Mouse (Mus musculus): ENCODE results near the gene Bcl7b. TPM values are rescaled to one million over a fixed set of nuclear protein-coding genes. Genes with fewer than 3 reads are reported as not detected.

Bcl7b gene
- polyA plus RNA-seq, 1 experiment, result 9.3 TPM

DNA sequence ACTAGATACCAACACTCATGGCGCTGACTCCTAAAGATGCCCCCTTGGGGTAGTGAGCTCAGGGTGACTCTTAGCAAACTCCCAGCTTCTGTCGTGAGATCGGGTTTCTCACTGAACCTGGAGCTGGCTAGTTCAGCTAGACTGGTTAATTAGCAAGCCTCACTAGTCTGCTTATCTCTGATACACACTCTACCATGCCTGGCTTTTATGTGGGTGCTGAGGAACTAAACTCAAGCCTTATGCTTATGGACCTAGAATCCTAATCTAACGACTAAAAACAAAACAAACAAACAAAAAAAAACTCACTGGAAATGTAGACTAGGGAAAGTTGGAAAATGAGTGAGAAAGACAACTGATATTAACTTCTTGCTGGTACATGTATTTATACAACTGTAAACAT, 23.6 kb upstream of the Bcl7b start:
- peaks cover 28% of the 10 kb centered on the region for H3K4me1 ChIP-seq (ENCODE audit: control insufficient read depth)
- H3K27me3 ChIP-seq (ENCODE audit: control insufficient read depth), result peaks cover 12% of the 10 kb centered on the region
- no peak overlapping the region for H3K4me3 ChIP-seq (replicated peaks)
- H3K36me3 ChIP-seq (ENCODE audit: control insufficient read depth), result no peaks in the 10 kb centered on the region
- peaks cover 3% of the 10 kb centered on the region; the same call in 1 of the 2 replicates for H3K9me3 ChIP-seq (ENCODE audit: control insufficient read depth, low read length)
- TF ChIP-seq GATA1 (IDR thresholded peaks at IDR 0.05; ENCODE audit: low read length) (no peak), TAL1 (IDR thresholded peaks at IDR 0.05; ENCODE audit: low read length) (no peak)

DNA sequence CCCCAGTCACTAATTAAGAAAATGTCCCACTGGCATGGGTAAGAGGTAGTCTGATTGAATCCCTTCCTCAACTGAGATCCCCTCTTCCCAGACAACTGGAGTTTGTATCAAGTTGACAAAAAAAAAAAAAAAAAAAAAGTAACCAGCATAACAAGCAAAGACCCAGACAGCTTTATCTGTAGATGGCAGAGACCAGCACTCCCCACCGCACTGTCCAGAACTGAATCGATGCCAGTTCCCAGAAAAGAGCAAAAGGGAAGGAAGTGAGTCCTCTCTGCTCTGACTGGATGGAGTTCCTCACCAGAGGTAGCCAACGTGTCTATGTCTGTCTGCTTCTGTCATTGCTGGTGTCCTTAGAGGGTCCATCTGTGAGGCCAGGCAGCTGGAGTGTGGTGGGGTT, 22.6 kb upstream of the Bcl7b start:
- Histone ChIP-seq H3K36me3 (ENCODE audit: control insufficient read depth) (no peaks in the 10 kb centered on the region), H3K4me1 (ENCODE audit: control insufficient read depth) (peaks cover 37% of the 10 kb centered on the region), H3K27me3 (ENCODE audit: control insufficient read depth) (peaks cover 12% of the 10 kb centered on the region), H3K4me3 (replicated peaks) (no peak overlapping the region), H3K9me3 (ENCODE audit: control insufficient read depth, low read length) (peaks cover 3% of the 10 kb centered on the region; the same call in 1 of the 2 replicates)
- no peak for TF ChIP-seq GATA1 (IDR thresholded peaks at IDR 0.05; ENCODE audit: low read length)
- no peak for TF ChIP-seq TAL1 (IDR thresholded peaks at IDR 0.05; ENCODE audit: low read length)

DNA sequence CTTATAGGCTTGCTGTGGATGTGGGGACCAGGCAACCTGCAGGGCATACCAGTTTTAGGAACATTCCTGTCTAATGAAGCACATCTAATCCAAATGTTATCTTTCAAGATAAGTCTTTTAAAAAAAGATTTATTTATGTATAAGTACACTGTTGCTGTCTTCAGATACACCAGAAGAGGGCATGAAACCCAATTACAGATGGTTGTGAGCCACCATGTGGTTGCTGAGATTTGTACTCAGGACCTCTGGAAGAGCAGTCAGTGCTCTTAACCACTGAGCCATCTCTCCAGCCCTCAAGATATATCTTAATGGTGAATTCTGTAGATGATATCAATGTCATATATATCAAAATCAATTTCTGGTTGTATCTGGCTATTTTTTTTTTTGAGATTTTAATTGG, 22.1 kb upstream of the Bcl7b start:
- H3K27me3 ChIP-seq (ENCODE audit: control insufficient read depth), result peaks cover 11% of the 10 kb centered on the region
- H3K4me3 ChIP-seq (replicated peaks), result no peak overlapping the region
- TF ChIP-seq GATA1 (IDR thresholded peaks at IDR 0.05; ENCODE audit: low read length) (no peak), TAL1 (IDR thresholded peaks at IDR 0.05; ENCODE audit: low read length) (no peak)
- peaks cover 1% of the 10 kb centered on the region for H3K36me3 ChIP-seq (ENCODE audit: control insufficient read depth)
- H3K9me3 ChIP-seq (ENCODE audit: control insufficient read depth, low read length), result peaks cover 3% of the 10 kb centered on the region; the same call in 1 of the 2 replicates
- H3K4me1 ChIP-seq (ENCODE audit: control insufficient read depth), result peaks cover 40% of the 10 kb centered on the region

DNA sequence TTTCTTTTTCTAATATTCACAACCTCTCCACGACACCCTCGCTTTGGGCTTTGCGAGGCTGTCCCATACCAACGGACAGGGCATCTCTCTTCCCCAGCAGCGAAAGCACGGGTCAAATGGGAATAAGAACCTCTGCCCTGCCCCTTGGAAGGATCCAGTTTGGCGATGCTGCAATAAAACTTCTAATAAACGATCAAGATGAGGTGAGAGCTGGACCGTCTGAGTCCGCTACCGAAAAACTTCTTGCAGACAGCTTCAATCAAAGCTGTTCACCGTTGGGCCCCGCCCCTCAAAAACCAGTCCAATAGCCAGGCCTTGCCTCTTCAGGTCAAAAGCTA, 19.4 kb upstream of the Bcl7b start:
- peak overlapping the region; percentile 95 for H3K4me3 ChIP-seq (replicated peaks)
- H3K36me3 ChIP-seq (ENCODE audit: control insufficient read depth), result peaks cover 21% of the 10 kb centered on the region
- no peaks in the 10 kb centered on the region for H3K27me3 ChIP-seq (ENCODE audit: control insufficient read depth)
- H3K9me3 ChIP-seq (ENCODE audit: control insufficient read depth, low read length), result no peaks in the 10 kb centered on the region
- H3K4me1 ChIP-seq (ENCODE audit: control insufficient read depth), result peaks cover 45% of the 10 kb centered on the region
- no peak for TF ChIP-seq TAL1 (IDR thresholded peaks at IDR 0.05; ENCODE audit: low read length)
- TF ChIP-seq GATA1 (IDR thresholded peaks at IDR 0.05; ENCODE audit: low read length), result no peak

DNA sequence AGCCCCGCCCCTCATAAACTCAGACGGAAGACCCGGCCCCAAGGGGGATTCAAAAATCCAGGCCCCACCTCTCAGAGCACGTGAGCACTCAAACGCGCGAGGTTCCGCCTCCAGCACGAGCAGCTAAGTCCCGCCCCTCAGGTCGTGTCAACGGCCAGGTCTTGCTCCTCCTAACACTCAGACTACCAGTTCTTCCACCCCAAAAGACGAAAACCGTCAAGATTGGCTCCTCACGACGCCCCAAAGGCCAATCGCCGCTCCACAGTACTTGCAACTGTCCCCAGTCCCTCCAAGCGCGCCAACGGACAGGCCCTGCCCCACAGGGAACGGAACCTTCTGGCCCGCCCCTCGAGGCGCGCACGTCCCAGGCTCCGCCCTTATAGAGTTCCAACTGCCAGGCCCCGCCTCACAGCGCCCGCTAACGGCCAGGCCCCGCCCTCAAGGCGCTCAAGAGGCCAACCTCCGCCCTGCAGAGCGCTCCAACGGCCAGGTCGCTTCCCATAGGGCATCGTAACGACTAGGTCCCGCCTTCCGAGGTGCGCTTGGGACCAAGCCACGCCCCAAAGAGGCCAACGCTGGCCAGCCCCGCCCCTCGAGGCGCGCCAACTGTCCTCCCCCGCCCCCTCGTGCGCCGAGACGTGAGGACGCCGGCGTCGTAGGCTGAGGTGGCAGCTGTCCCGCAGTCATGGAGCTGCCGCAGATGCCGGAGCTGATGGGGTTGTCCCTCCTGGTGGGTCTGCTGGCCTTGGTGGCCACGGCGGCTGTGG, 18.8 kb upstream of the Bcl7b start, which contains the start of gene Tbl2:
Gene Tbl2, plus strand, starts transcription at position 605 of the 767 bp plus-strand sequence.
- Histone ChIP-seq H3K4me1 (ENCODE audit: control insufficient read depth) (peaks cover 44% of the 10 kb centered on the region), H3K9me3 (ENCODE audit: control insufficient read depth, low read length) (no peaks in the 10 kb centered on the region), H3K4me3 (replicated peaks) (peak within 1 kb of the TSS; percentile 95), H3K36me3 (ENCODE audit: control insufficient read depth) (peaks cover 26% of the 10 kb centered on the region), H3K27me3 (ENCODE audit: control insufficient read depth) (no peaks in the 10 kb centered on the region)
- TF ChIP-seq TAL1 (IDR thresholded peaks at IDR 0.05; ENCODE audit: low read length) (no peak), GATA1 (IDR thresholded peaks at IDR 0.05; ENCODE audit: low read length) (no peak)

DNA sequence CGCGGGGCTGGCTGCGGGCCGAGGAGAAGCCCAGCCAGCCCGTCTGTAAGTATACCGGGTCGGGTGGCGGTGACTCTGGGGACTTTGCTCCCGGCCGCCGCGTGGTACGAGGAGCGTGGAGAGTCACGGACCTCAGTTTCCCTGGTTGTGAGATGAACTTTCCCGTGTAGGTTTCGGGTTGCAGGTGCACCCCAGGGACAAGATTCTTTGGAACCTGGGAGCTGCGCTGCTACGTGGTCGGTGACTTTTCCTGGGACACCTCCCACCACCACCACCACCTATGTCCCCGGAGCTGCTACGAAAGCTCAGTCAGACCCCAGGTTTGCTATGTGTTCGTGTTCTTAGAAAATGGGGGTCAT, 18.3 kb upstream of the Bcl7b start:
- no peaks in the 10 kb centered on the region for H3K9me3 ChIP-seq (ENCODE audit: control insufficient read depth, low read length)
- H3K27me3 ChIP-seq (ENCODE audit: control insufficient read depth), result no peaks in the 10 kb centered on the region
- H3K4me1 ChIP-seq (ENCODE audit: control insufficient read depth), result peaks cover 38% of the 10 kb centered on the region
- TF ChIP-seq TAL1 (IDR thresholded peaks at IDR 0.05; ENCODE audit: low read length) (no peak), GATA1 (IDR thresholded peaks at IDR 0.05; ENCODE audit: low read length) (no peak)
- peak overlapping the region; percentile 95 for H3K4me3 ChIP-seq (replicated peaks)
- H3K36me3 ChIP-seq (ENCODE audit: control insufficient read depth), result peaks cover 31% of the 10 kb centered on the region

DNA sequence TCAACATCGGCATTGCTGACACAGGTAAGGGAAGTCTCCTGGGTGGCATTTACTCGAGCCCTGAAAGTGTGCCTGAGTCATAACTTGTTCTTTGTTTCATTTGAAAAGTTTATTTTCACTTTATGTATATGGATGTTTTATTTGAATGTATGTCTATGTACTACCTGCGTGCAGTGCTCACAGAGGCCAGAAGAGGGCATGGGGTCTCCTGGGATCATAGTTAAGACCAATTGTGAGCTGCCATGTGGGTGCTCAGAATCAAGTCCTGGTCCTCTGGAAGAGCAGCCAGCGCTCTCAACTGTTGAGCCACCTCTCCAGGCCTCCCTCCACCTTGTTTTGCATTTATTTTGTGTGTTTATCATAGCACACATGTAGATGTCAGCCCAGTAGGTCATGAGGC, 11.6 kb upstream of the Bcl7b start:
- Histone ChIP-seq H3K4me3 (replicated peaks) (no peak overlapping the region), H3K36me3 (ENCODE audit: control insufficient read depth) (peaks cover 93% of the 10 kb centered on the region), H3K27me3 (ENCODE audit: control insufficient read depth) (no peaks in the 10 kb centered on the region), H3K9me3 (ENCODE audit: control insufficient read depth, low read length) (no peaks in the 10 kb centered on the region), H3K4me1 (ENCODE audit: control insufficient read depth) (peaks cover 3% of the 10 kb centered on the region)
- TF ChIP-seq TAL1 (IDR thresholded peaks at IDR 0.05; ENCODE audit: low read length), result no peak
- TF ChIP-seq GATA1 (IDR thresholded peaks at IDR 0.05; ENCODE audit: low read length), result no peak

DNA sequence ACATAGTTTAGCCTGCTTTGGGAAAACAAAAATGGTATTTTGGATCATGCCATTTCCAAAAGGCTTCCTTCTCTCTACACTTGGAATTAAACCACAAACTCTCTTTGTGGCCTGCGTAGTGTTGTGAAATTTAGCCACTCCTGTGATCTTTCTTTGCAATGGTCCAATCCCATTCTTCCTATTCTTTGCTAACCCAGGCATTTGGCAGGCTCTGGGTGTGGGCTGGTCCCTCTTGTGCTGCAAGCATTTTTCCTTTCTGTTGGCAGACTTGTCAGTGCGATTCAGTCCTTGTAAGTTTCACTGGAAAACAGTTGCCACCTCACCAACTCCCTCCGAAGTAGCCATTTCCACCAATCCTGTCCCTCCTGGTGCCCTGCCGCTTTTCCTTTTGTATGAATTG, 6.9 kb upstream of the Bcl7b start:
- Histone ChIP-seq H3K36me3 (ENCODE audit: control insufficient read depth) (peaks cover 71% of the 10 kb centered on the region), H3K4me3 (replicated peaks) (no peak overlapping the region), H3K9me3 (ENCODE audit: control insufficient read depth, low read length) (no peaks in the 10 kb centered on the region), H3K27me3 (ENCODE audit: control insufficient read depth) (no peaks in the 10 kb centered on the region), H3K4me1 (ENCODE audit: control insufficient read depth) (peaks cover 5% of the 10 kb centered on the region; the same call in 1 of the 2 replicates)
- TF ChIP-seq TAL1 (IDR thresholded peaks at IDR 0.05; ENCODE audit: low read length) (no peak), GATA1 (IDR thresholded peaks at IDR 0.05; ENCODE audit: low read length) (no peak)

DNA sequence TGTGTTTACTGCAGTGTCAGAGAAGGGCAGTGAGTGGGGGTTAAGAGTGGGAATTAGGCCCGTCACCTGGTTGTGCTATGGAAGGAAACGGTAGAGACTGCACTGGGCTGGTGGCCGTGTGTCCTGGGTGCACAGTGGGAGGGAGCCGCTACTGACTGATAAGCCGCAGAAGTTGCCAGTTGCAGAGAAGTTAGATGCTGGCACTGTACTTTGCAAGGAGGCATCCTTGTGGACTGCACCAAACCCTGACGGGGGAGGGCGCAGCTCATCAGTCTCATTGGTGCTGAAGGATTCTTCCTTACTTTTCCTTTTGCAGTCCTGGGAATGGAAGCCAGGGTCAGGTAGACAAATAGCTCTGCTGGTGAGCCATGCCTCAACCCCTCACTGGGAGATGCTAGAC, 6.4 kb upstream of the Bcl7b start:
- peaks cover 67% of the 10 kb centered on the region for H3K36me3 ChIP-seq (ENCODE audit: control insufficient read depth)
- no peaks in the 10 kb centered on the region for H3K27me3 ChIP-seq (ENCODE audit: control insufficient read depth)
- no peak overlapping the region for H3K4me3 ChIP-seq (replicated peaks)
- no peaks in the 10 kb centered on the region for H3K9me3 ChIP-seq (ENCODE audit: control insufficient read depth, low read length)
- peaks cover 5% of the 10 kb centered on the region; the same call in 1 of the 2 replicates for H3K4me1 ChIP-seq (ENCODE audit: control insufficient read depth)
- TF ChIP-seq TAL1 (IDR thresholded peaks at IDR 0.05; ENCODE audit: low read length) (no peak), GATA1 (IDR thresholded peaks at IDR 0.05; ENCODE audit: low read length) (no peak)
